Mouse (Mus musculus) liver, embryonic 18 days (tissue): ENCODE measurements around the gene Narfl. TPM values are rescaled to one million over a fixed set of nuclear protein-coding genes. Genes with fewer than 3 reads are reported as not detected.

Experiments used
- polyA plus RNA-seq: library from polyadenylated mRNA; depleted of rRNA; stranded (reverse); fragments of >200 nt; gene quantifications from 2 replicates; pipeline ENCODE4 v1.2.3, GENCODE M21; 2012; rRNA removed

The Narfl gene
- polyA plus RNA-seq = 10.9 and 12.1 TPM in 2 replicates

GRCm38 (mm10) chr17:25773549-25774120, at the start of gene Narfl:
Gene Narfl (plus strand): TSS chr17:25773776.

GRCm38 (mm10) chr17:25727265-25728008, 46.1 kb upstream of the Narfl start, which contains the start of the genes Chtf18 and Rpusd1:
Gene Chtf18 (minus strand): TSS chr17:25727419.
Gene Rpusd1 (plus strand): TSS chr17:25727670.

GRCm38 (mm10) chr17:25735745-25736144, 37.8 kb upstream of the Narfl start, which contains the start of gene Mslnl:
Gene Mslnl (plus strand): TSS chr17:25736042.

GRCm38 (mm10) chr17:25754241-25754640, 19.3 kb upstream of the Narfl start, which contains the start of gene Msln:
Gene Msln (minus strand): TSS chr17:25754378.

GRCm38 (mm10) chr17:25785281-25785745, 11.7 kb downstream of the Narfl start, which contains the start of gene Haghl:
Gene Haghl (minus strand): TSS chr17:25785673.

GRCm38 (mm10) chr17:25786280-25786679, 12.7 kb downstream of the Narfl start, which contains the start of gene Ccdc78:
Gene Ccdc78 (plus strand): TSS chr17:25786580.

GRCm38 (mm10) chr17:25792615-25793014, 19.0 kb downstream of the Narfl start, which contains the start of gene Fam173a:
Gene Fam173a (minus strand): TSS chr17:25792901.

GRCm38 (mm10) chr17:25795609-25796092, 22.1 kb downstream of the Narfl start, which contains the start of gene AC134908.4:
Gene AC134908.4 (minus strand): TSS chr17:25795659.

GRCm38 (mm10) chr17:25796951-25797369, 23.4 kb downstream of the Narfl start, which contains the start of gene Metrn:
Gene Metrn (minus strand): TSS chr17:25797136.

GRCm38 (mm10) chr17:25808789-25809605, 35.4 kb downstream of the Narfl start, which contains the start of gene Fbxl16:
Gene Fbxl16 (plus strand): TSS chr17:25809085.

GRCm38 (mm10) chr17:25823452-25823851, 49.9 kb downstream of the Narfl start, which contains the start of gene Wdr24:
Gene Wdr24 (plus strand): TSS chr17:25823627.

GRCm38 (mm10) chr17:25828712-25829557, 55.4 kb downstream of the Narfl start, which contains the start of gene Jmjd8:
Gene Jmjd8 (plus strand): TSS chr17:25828867.

Other genes with a start within 250 kb of the Narfl start
- gene Sox8, start 203.1 kb upstream of the Narfl start, polyA plus RNA-seq = 0.02 and 0.05 TPM in 2 replicates
- gene Lmf1, start 194.7 kb upstream of the Narfl start, polyA plus RNA-seq = 5.2 and 6.2 TPM in 2 replicates
- 0.05 TPM in 1 of 2 replicates, not detected in the other for gene Gng13, start 56.6 kb upstream of the Narfl start, polyA plus RNA-seq
- 5.2 and 6.8 TPM in 2 replicates for gene Chtf18, start 46.4 kb upstream of the Narfl start, polyA plus RNA-seq
- 7.9 and 8.1 TPM in 2 replicates for gene Rpusd1, start 46.1 kb upstream of the Narfl start, polyA plus RNA-seq
- not detected in 2 replicates for gene Mslnl, start 37.7 kb upstream of the Narfl start, polyA plus RNA-seq
- gene Msln, start 19.4 kb upstream of the Narfl start, polyA plus RNA-seq = 8.0 and 9.1 TPM in 2 replicates
- 7.7 and 9.7 TPM in 2 replicates for gene Haghl, start 11.9 kb downstream of the Narfl start, polyA plus RNA-seq
- gene Ccdc78, start 12.8 kb downstream of the Narfl start, polyA plus RNA-seq = 0.01 and 0.02 TPM in 2 replicates
- 45.0 and 49.0 TPM in 2 replicates for gene Fam173a, start 19.1 kb downstream of the Narfl start, polyA plus RNA-seq
- not detected in 2 replicates for gene AC134908.4, start 21.9 kb downstream of the Narfl start, polyA plus RNA-seq
- 13.1 and 16.2 TPM in 2 replicates for gene Metrn, start 23.4 kb downstream of the Narfl start, polyA plus RNA-seq
- 0.08 TPM in 2 replicates for gene Fbxl16, start 35.3 kb downstream of the Narfl start, polyA plus RNA-seq
- gene Wdr24, start 49.9 kb downstream of the Narfl start, polyA plus RNA-seq = 14.1 and 15.5 TPM in 2 replicates
- gene Jmjd8, start 55.1 kb downstream of the Narfl start, polyA plus RNA-seq = 22.4 and 24.2 TPM in 2 replicates
- gene Stub1, start 59.6 kb downstream of the Narfl start, polyA plus RNA-seq = 82.1 and 92.4 TPM in 2 replicates
- 1.3 and 2.0 TPM in 2 replicates for gene Rhbdl1, start 63.5 kb downstream of the Narfl start, polyA plus RNA-seq
- 2.9 and 3.8 TPM in 2 replicates for gene Gm20683, start 68.0 kb downstream of the Narfl start, polyA plus RNA-seq
- gene Rhot2, start 71.1 kb downstream of the Narfl start, polyA plus RNA-seq = 28.3 and 35.9 TPM in 2 replicates
- gene Wdr90, start 87.7 kb downstream of the Narfl start, polyA plus RNA-seq = 8.8 and 9.9 TPM in 2 replicates
- 34.5 and 45.2 TPM in 2 replicates for gene Mcrip2, start 95.0 kb downstream of the Narfl start, polyA plus RNA-seq
- gene Mettl26, start 101.3 kb downstream of the Narfl start, polyA plus RNA-seq = 61.8 and 63.8 TPM in 2 replicates
- 0.13 and 0.16 TPM in 2 replicates for gene Wfikkn1, start 107.1 kb downstream of the Narfl start, polyA plus RNA-seq
- gene Rab40c, start 146.0 kb downstream of the Narfl start, polyA plus RNA-seq = 8.7 and 11.1 TPM in 2 replicates
- 123 and 127 TPM in 2 replicates for gene Pigq, start 171.2 kb downstream of the Narfl start, polyA plus RNA-seq
- gene Nhlrc4, start 171.2 kb downstream of the Narfl start, polyA plus RNA-seq = 2.6 and 3.4 TPM in 2 replicates
- gene A930017K11Rik, start 178.8 kb downstream of the Narfl start, polyA plus RNA-seq = 0.03 and 0.04 TPM in 2 replicates
- 5.2 and 6.5 TPM in 2 replicates for gene Capn15, start 212.0 kb downstream of the Narfl start, polyA plus RNA-seq